Mouse (Mus musculus): ENCODE data around the gene Abhd18. TPM values are rescaled to one million over a fixed set of nuclear protein-coding genes. Genes with fewer than 3 reads are reported as not detected.

Abhd18 gene
- total RNA-seq, 2 experiments from 2014 or later = 12.9 to 14.0 TPM

GRCm38 (mm10) chr3:40954792-40955191 is 108.0 kb downstream of the Abhd18 start:
- Histone ChIP-seq H3K27ac (no peak overlapping the region), H3K4me3 (no peak overlapping the region)
- TF ChIP-seq CTCF (IDR thresholded peaks at IDR 0.05) = no peak
- DNase-seq (ENCODE audit: extremely low spot score in 1 of 2, low spot score in 2 of 2) = no peak
- intact Hi-C loops (cut with DNase I) = loop anchor here (5.0 to 10.0 kb wide), 2 partner anchors 128 to 650 kb away; partner anchors contain the start of gene Pgrmc2

DNA sequence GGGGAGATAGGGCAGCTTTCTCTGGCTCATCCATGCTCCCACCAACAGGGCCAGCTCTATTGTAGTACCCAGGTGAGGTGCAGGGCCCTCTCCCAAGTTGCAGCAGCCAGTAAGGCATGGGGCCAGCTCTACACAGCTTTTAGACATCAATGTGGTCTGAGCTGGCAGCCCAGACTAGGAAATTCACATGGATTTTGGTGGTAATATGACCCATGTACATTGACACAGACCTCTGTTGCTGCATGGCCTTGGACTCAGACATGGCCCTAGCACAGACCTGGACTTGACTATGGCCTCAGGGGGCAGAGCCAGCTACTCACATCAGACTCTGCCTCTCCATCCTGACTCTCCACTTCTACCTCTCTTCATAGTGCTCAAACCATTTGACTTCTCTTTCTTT is 112.1 kb downstream of the Abhd18 start:
- Histone ChIP-seq H3K27ac (no peak overlapping the region), H3K4me3 (no peak overlapping the region)
- intact Hi-C loops (cut with DNase I) = loop anchor here (10.0 kb wide), 1 partner anchor 646 kb away; no protein-coding TSS in a partner anchor
- no peak for DNase-seq (ENCODE audit: extremely low spot score in 1 of 2, low spot score in 2 of 2)
- TF ChIP-seq CTCF (IDR thresholded peaks at IDR 0.05) = no peak

DNA sequence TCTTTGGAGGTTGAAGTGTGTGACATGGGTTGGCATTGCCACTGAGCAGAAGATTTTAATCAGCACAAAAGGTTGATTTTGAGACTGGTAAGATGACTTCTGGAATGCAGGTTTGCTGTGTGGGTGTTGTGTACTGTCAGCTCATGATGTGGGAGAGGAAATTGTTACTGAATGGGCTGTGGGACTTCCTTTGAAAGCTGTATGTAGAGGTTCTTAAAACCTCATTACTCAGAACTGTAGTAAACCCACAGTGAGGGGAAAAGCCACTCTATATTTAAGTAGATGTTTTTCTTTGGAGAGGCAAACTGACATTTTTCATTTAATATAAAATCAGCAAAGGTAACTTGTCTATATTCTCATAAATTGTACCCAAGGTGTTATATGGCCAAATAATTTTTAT is 134.0 kb downstream of the Abhd18 start:
- no peak for DNase-seq (ENCODE audit: extremely low spot score in 1 of 2, low spot score in 2 of 2)
- intact Hi-C loops (cut with DNase I) = no loop called here
- no peak overlapping the region for H3K4me3 ChIP-seq
- no peak overlapping the region for H3K27ac ChIP-seq
- TF ChIP-seq CTCF (IDR thresholded peaks at IDR 0.05) = no peak

DNA sequence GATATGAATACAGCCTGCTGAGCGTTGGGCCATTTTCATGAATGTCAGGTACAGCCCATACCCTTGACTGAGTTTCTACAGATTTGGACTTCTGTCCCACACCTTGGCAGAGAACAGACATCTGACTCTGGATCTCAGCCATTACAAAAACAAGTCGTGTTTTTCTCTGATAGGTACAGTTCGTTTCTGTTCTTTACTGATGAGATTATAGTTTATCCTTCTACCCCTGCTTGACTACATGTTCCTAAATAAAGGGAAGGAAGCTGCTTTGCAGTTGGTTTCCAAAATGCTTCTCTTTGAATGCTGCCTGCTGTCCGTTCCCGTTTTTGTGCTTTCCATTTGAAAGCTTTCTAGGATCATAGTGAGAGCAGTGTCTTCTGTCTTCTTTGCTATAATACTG is 140.8 kb downstream of the Abhd18 start:
- intact Hi-C loops (cut with DNase I) = no loop called here
- no peak for TF ChIP-seq CTCF (IDR thresholded peaks at IDR 0.05)
- H3K27ac ChIP-seq = no peak overlapping the region
- H3K4me3 ChIP-seq = no peak overlapping the region
- DNase-seq (ENCODE audit: extremely low spot score in 1 of 2, low spot score in 2 of 2) = no peak

Other genes starting within 250 kb of the Abhd18 start
- not detected for gene Slc25a31, start 138.1 kb upstream of the Abhd18 start, total RNA-seq (2021)
- gene Hspa4l, start 102.5 kb upstream of the Abhd18 start, total RNA-seq (2021) = 100 to 1,000 TPM; 167 to 172 TPM
- gene Plk4, start 47.0 kb upstream of the Abhd18 start, total RNA-seq (2021) = 1 to 10 TPM; 3.5 to 4.2 TPM
- 10 to 100 TPM; 16.7 to 18.1 TPM for gene Mfsd8, start 84 bp upstream of the Abhd18 start, total RNA-seq (2021)
- gene 1700034I23Rik, start 55.6 kb downstream of the Abhd18 start, total RNA-seq (2021) = not detected
- 10 to 100 TPM; 20.4 to 22.4 TPM for gene Larp1b, start 102.9 kb downstream of the Abhd18 start, total RNA-seq (2021)
- gene Pgrmc2, start 236.1 kb downstream of the Abhd18 start, total RNA-seq (2021) = 10 to 100 TPM; 58.1 to 58.5 TPM